Mouse (Mus musculus): Measurements from ENCODE around the gene Foxp1. TPM values are rescaled to one million over a fixed set of nuclear protein-coding genes. Genes with fewer than 3 reads are reported as not detected.

The Foxp1 gene
- polyA plus RNA-seq, 1 experiment from 2014 or later, result 52.4 TPM

DNA sequence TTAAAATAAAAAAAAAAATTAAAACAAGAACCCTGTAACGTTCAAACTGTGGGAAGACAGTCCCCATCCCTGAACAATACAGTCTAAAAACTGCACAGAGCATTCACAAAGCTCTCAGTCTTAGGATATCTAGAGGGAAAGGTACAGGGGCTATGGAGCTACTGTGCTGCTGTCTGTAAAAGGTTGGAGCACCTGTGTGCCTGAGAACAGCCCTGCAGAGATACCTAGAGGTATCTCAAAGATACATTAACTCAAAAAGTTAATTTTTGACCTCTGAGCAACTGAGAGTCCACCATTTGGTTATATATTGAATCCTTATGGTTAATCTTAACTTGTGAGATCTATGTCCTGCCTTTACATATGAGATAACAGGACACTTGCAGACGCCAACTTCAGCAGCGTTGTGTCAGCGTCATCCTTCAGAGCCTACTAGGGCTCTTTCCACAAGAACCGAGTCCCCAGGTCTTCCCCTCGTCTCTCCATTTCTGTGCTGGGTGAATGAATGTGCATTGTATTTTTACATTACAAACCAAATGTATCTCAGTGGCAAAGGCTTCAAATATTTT, 30.5 kb downstream of the Foxp1 start:
- H3K27me3 ChIP-seq (ENCODE audit: control insufficient read depth, insufficient read depth, low read length), result no peaks in the 10 kb centered on the region
- H3K27ac ChIP-seq (ENCODE audit: low read depth, low read length), result no peak overlapping the region
- no peaks in the 10 kb centered on the region for H3K9me3 ChIP-seq (ENCODE audit: control insufficient read depth, low read length)
- no peak overlapping the region for H3K9ac ChIP-seq (replicated peaks; ENCODE audit: low read depth, low read length)
- H3K4me2 ChIP-seq (ENCODE audit: low read depth, low read length), result no peak overlapping the region
- H3K4me1 ChIP-seq (ENCODE audit: control insufficient read depth, insufficient read depth, low read length), result no peaks in the 10 kb centered on the region
- WGBS, result 90% methylated on average over 6 of the region's 6 CpGs
- no peak for ATAC-seq (ENCODE audit: low read depth)
- H3K4me3 ChIP-seq (ENCODE audit: low read depth, low read length), result no peak overlapping the region
- H3K36me3 ChIP-seq (ENCODE audit: control insufficient read depth, insufficient read depth, low read length), result no peaks in the 10 kb centered on the region

DNA sequence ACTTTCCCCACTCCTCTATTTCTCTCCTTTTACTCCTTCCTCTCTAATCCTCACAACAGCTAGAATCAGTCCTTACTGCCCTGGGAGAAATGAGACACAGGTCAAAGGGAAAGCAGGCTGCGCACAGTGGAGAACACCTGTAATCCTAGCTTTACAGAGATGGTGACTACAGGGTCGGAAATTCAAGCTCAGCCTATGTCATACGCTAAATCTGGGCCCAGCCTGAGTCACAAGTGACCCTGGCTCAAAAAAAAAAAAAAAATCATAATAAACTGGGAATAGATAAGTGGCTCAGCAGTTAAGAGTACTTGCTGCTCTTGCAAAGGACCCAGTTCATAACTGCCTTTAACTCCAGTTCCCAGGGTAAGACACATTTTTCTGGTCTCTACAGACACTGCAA, 31.4 kb downstream of the Foxp1 start:
- no peak overlapping the region for H3K4me2 ChIP-seq (ENCODE audit: low read depth, low read length)
- no peaks in the 10 kb centered on the region for H3K27me3 ChIP-seq (ENCODE audit: control insufficient read depth, insufficient read depth, low read length)
- no peak overlapping the region for H3K27ac ChIP-seq (ENCODE audit: low read depth, low read length)
- no peak overlapping the region for H3K4me3 ChIP-seq (ENCODE audit: low read depth, low read length)
- ATAC-seq (ENCODE audit: low read depth), result no peak
- no peaks in the 10 kb centered on the region for H3K36me3 ChIP-seq (ENCODE audit: control insufficient read depth, insufficient read depth, low read length)
- H3K9me3 ChIP-seq (ENCODE audit: control insufficient read depth, low read length), result no peaks in the 10 kb centered on the region
- no peak overlapping the region for H3K9ac ChIP-seq (replicated peaks; ENCODE audit: low read depth, low read length)
- peaks cover under 1% of the 10 kb centered on the region; the same call in 1 of the 2 replicates for H3K4me1 ChIP-seq (ENCODE audit: control insufficient read depth, insufficient read depth, low read length)
- WGBS, result 96% methylated on average over 3 of the region's 3 CpGs

DNA sequence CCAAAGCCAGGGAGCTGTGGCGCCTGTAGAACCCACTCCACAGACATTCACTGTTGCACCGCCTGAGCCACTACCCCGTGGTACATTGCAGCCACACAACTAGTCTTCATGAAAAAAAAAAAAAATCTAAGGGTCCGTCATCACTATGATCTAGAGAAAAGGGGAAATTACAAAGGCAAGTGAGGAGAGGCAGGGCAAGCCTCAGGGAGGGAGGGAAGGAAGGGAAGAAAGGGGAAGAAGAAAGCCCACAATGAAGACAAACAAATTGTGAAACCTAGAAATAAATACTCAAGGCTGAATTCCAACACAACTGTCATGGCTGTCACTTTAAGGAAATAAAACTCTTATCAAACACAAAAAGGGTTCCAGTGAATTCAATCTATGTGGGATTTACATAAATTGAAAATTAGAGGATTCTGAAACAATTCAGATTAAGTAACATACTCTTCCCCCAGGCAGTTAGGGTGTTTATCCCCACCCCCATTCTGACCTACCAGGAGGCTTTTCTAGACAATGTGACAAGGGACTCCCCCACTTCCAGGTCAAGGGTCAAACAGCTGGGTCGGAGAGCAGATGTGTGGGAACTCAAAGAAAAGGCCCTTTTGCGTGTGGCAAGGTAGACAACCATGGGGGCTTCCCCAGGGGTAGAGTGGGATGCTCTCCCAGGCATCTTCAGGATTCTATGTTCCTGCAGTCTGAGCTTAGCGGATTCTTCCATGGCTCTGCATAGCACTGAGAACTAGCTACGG, 32.4 kb downstream of the Foxp1 start:
- no peak overlapping the region for H3K27ac ChIP-seq (ENCODE audit: low read depth, low read length)
- no peak overlapping the region for H3K4me3 ChIP-seq (ENCODE audit: low read depth, low read length)
- no peaks in the 10 kb centered on the region for H3K36me3 ChIP-seq (ENCODE audit: control insufficient read depth, insufficient read depth, low read length)
- no peaks in the 10 kb centered on the region for H3K9me3 ChIP-seq (ENCODE audit: control insufficient read depth, low read length)
- WGBS, result 85% methylated on average over 8 of the region's 8 CpGs
- no peaks in the 10 kb centered on the region for H3K27me3 ChIP-seq (ENCODE audit: control insufficient read depth, insufficient read depth, low read length)
- no peak overlapping the region for H3K4me2 ChIP-seq (ENCODE audit: low read depth, low read length)
- H3K4me1 ChIP-seq (ENCODE audit: control insufficient read depth, insufficient read depth, low read length), result peaks cover 7% of the 10 kb centered on the region
- no peak overlapping the region for H3K9ac ChIP-seq (replicated peaks; ENCODE audit: low read depth, low read length)
- ATAC-seq (ENCODE audit: low read depth), result no peak

DNA sequence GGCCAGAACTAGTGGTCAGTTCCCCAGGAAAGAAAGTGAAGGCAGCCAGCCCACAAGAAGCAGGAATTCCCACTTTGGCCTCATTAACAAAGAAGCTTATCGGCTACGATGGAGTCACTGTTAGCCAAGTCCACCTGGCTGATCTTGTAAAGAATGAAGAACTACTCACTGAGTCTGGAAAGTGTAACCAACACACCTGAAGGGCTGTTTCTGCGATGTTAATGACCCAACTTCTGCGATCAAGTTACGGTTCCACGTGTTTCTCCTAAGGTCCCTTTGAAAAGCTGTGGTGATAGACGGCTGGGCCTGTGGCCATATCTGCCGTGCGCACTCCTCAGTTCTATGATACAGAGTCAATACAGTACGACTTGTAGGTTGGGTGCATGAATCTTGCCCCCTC, 33.1 kb downstream of the Foxp1 start:
- H3K27me3 ChIP-seq (ENCODE audit: control insufficient read depth, insufficient read depth, low read length), result no peaks in the 10 kb centered on the region
- no peak overlapping the region for H3K4me2 ChIP-seq (ENCODE audit: low read depth, low read length)
- H3K4me1 ChIP-seq (ENCODE audit: control insufficient read depth, insufficient read depth, low read length), result peaks cover 12% of the 10 kb centered on the region
- no peaks in the 10 kb centered on the region for H3K36me3 ChIP-seq (ENCODE audit: control insufficient read depth, insufficient read depth, low read length)
- whole genome bisulfite sequencing, result 92% methylated on average over 10 of the region's 10 CpGs
- no peak overlapping the region for H3K9ac ChIP-seq (replicated peaks; ENCODE audit: low read depth, low read length)
- ATAC-seq (ENCODE audit: low read depth), result no peak
- no peaks in the 10 kb centered on the region for H3K9me3 ChIP-seq (ENCODE audit: control insufficient read depth, low read length)
- H3K4me3 ChIP-seq (ENCODE audit: low read depth, low read length), result no peak overlapping the region
- H3K27ac ChIP-seq (ENCODE audit: low read depth, low read length), result no peak overlapping the region

DNA sequence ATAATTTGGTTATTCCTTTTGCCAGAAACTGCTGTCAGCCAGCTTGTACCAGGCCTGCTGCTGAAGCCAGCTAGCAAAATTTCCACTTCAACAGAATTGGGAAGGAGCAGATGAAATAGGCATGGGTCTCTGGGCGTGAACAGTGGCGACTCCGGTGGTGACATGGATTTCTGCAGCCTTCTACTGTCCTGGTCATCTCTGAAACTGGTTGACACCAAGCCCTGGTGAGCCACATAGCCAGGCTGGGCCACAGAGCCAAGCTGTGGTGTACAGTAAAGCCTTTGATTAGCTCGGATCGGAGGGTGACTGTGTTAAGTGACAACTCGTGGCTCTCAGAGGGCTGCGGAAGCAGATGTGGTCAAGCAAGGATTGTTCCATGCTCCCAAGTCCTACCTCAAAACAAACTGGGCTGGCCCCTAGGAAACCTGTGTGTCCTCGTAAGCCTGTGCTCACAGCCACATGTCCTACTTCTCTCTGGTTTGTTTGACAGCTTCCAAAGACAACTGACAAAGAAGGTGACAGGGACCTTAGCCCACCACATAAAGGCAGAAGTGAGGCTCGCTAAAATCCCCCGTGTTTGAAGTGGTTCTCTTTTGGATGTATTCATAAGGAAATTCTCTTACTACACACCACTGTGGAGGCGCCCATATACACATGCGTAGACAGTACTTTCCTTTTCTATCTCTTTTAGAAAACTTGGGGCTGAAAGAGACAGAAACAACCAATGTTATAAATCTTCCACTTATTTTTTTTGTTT, 36.5 kb downstream of the Foxp1 start:
- Histone ChIP-seq H3K9me3 (ENCODE audit: control insufficient read depth, low read length) (no peaks in the 10 kb centered on the region), H3K36me3 (ENCODE audit: control insufficient read depth, insufficient read depth, low read length) (no peaks in the 10 kb centered on the region), H3K4me1 (ENCODE audit: control insufficient read depth, insufficient read depth, low read length) (peaks cover 17% of the 10 kb centered on the region), H3K4me2 (ENCODE audit: low read depth, low read length) (no peak overlapping the region), H3K27me3 (ENCODE audit: control insufficient read depth, insufficient read depth, low read length) (no peaks in the 10 kb centered on the region), H3K9ac (replicated peaks; ENCODE audit: low read depth, low read length) (no peak overlapping the region), H3K4me3 (ENCODE audit: low read depth, low read length) (no peak overlapping the region), H3K27ac (ENCODE audit: low read depth, low read length) (no peak overlapping the region)
- WGBS, result 53% methylated on average over 12 of the region's 12 CpGs
- no peak; the same call in 1 of the 2 replicates for ATAC-seq (ENCODE audit: low read depth)

DNA sequence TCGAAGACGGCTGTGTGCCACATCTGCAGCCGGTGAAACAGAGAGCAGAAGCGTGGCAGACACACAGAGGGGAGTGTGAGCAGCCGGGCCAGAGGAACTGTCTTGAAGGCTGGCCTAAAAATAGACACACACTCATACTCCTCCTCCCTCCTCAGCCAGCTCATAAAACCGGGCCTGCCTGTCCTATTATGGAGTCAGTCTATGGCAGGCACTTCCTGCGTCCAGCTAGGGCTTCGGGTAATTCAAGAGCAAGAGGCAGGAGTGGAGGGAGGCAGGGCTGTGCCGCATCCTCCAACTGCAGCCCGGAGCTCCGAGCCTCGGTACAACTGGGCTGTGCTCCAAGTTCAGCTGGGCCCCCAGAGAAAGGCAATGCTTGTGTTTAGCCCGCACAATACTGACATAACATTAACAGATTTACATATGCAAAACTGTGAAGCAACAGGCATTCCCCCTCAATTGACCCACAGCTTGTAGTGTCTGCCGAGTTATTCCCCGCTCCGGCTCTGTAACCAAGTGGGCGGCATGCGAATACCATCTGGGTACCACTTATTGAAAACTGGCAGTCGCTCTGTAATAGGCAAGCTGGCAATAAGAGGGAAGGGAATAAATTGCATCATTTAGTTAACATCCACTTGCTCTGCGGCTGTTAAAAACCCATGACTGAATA, 37.2 kb downstream of the Foxp1 start:
- Histone ChIP-seq H3K36me3 (ENCODE audit: control insufficient read depth, insufficient read depth, low read length) (no peaks in the 10 kb centered on the region), H3K27me3 (ENCODE audit: control insufficient read depth, insufficient read depth, low read length) (no peaks in the 10 kb centered on the region), H3K4me2 (ENCODE audit: low read depth, low read length) (peak overlapping the region; percentile 45), H3K27ac (ENCODE audit: low read depth, low read length) (peak overlapping the region; percentile 70), H3K9me3 (ENCODE audit: control insufficient read depth, low read length) (no peaks in the 10 kb centered on the region), H3K9ac (replicated peaks; ENCODE audit: low read depth, low read length) (peak overlapping the region; percentile 30), H3K4me3 (ENCODE audit: low read depth, low read length) (peak overlapping the region; percentile 9; the same call in 1 of the 2 replicates), H3K4me1 (ENCODE audit: control insufficient read depth, insufficient read depth, low read length) (peaks cover 17% of the 10 kb centered on the region)
- peak; percentile 94 for ATAC-seq (ENCODE audit: low read depth)
- WGBS, result 7% methylated on average over 20 of the region's 20 CpGs

DNA sequence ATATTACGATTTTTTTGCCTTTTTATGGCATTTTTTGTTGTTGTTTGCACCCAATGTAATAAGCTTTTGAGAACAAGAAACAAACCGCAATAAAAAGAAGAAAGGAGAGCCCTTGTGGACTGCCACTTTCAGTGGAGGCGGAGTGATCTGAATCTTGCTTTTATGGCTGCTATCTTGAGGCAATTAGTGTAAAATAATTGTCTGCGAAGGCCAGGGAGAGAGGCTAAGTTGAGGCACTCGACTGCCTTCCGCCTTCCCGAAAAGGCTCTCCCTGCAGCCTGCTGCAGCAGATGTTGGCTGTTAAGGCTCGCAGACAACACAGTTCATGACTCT, 37.7 kb downstream of the Foxp1 start:
- H3K4me3 ChIP-seq (ENCODE audit: low read depth, low read length), result peak overlapping the region; percentile 9; the same call in 1 of the 2 replicates
- H3K9ac ChIP-seq (replicated peaks; ENCODE audit: low read depth, low read length), result peak overlapping the region; percentile 30
- no peaks in the 10 kb centered on the region for H3K27me3 ChIP-seq (ENCODE audit: control insufficient read depth, insufficient read depth, low read length)
- H3K4me2 ChIP-seq (ENCODE audit: low read depth, low read length), result peak overlapping the region; percentile 45
- peak overlapping the region; percentile 70 for H3K27ac ChIP-seq (ENCODE audit: low read depth, low read length)
- H3K36me3 ChIP-seq (ENCODE audit: control insufficient read depth, insufficient read depth, low read length), result no peaks in the 10 kb centered on the region
- H3K4me1 ChIP-seq (ENCODE audit: control insufficient read depth, insufficient read depth, low read length), result peaks cover 17% of the 10 kb centered on the region
- no peak for ATAC-seq (ENCODE audit: low read depth)
- H3K9me3 ChIP-seq (ENCODE audit: control insufficient read depth, low read length), result no peaks in the 10 kb centered on the region
- 5% methylated on average over 8 of the region's 8 CpGs for WGBS

DNA sequence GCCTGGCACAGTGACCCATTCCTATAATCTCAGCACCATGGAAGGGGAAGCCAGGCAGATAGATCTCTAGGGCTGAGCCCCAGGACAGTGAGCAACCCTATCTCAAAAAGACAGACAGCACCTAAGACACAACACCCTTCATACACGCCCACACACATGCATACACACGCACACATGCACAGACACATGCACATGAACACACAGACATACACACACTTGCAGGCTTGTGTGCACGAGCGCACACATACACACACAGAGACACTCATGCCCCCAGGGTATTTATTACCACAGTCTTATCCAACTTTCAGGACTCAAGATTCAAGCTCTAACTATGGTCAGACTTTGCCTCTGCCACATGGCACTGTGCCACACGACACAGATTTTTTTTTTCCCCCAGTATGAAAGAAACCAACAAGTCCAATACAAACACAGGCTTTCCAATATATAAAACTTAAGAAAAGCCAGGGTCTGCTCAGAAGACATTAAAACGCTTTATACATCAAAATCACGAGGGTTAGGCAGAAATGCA, 38.3 kb downstream of the Foxp1 start:
- Histone ChIP-seq H3K9ac (replicated peaks; ENCODE audit: low read depth, low read length) (no peak overlapping the region), H3K27me3 (ENCODE audit: control insufficient read depth, insufficient read depth, low read length) (no peaks in the 10 kb centered on the region), H3K4me1 (ENCODE audit: control insufficient read depth, insufficient read depth, low read length) (peaks cover 17% of the 10 kb centered on the region), H3K9me3 (ENCODE audit: control insufficient read depth, low read length) (no peaks in the 10 kb centered on the region), H3K36me3 (ENCODE audit: control insufficient read depth, insufficient read depth, low read length) (no peaks in the 10 kb centered on the region), H3K4me3 (ENCODE audit: low read depth, low read length) (no peak overlapping the region), H3K4me2 (ENCODE audit: low read depth, low read length) (no peak overlapping the region), H3K27ac (ENCODE audit: low read depth, low read length) (no peak overlapping the region)
- WGBS, result 61% methylated on average over 7 of the region's 7 CpGs
- ATAC-seq (ENCODE audit: low read depth), result no peak
